Mouse (Mus musculus): ENCODE measurements around the gene Pmp22.

DNA sequence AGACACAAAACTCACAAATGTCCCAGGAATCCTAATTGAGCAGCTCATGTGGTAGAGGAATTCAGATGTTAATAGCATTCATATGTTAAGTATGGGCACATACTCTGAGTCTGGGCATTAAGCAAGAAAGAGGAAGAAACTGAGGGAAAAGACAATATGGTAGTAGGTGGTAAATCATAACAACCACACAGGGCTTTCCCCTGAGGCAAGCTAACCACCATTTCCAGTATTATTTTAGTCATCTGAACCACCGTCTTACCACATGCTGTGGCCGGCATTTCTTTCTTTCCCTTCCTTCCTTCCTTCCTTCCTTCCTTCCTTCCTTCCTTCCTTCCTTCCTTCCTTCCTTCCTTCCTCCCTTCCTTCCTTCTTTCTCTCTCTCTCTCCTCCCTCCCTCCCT, 6.5 kb upstream of the Pmp22 start:
- no peak for TF ChIP-seq CTCF (IDR thresholded peaks at IDR 0.05 in 2 of 3, conservative IDR thresholded peaks at IDR 0.05 in 1 of 3; ENCODE audit: control insufficient read depth in 1 of 3, insufficient read depth in 1 of 3, low read depth in 2 of 3, low read length in 3 of 3, poor library complexity in 1 of 3, severe bottlenecking in 1 of 3)
- no peak for TF ChIP-seq GABPA (IDR thresholded peaks at IDR 0.05; ENCODE audit: low read depth, low read length)
- no peak for TF ChIP-seq MEF2A (IDR thresholded peaks at IDR 0.05; ENCODE audit: extremely low read depth, insufficient replicate concordance, low read depth, low read length, poor library complexity, severe bottlenecking)
- TF ChIP-seq POLR2A (IDR thresholded peaks at IDR 0.05; ENCODE audit: control insufficient read depth in 1 of 2, insufficient read depth in 1 of 2, low read depth in 1 of 2, low read length in 2 of 2, poor library complexity in 1 of 2): no peak
- no peak for TF ChIP-seq ZMIZ1 (IDR thresholded peaks at IDR 0.05; ENCODE audit: low read depth, low read length)
- TF ChIP-seq MAX (IDR thresholded peaks at IDR 0.05; ENCODE audit: low read length): no peak
- TF ChIP-seq HCFC1 (IDR thresholded peaks at IDR 0.05; ENCODE audit: low read depth, low read length): no peak
- no peak for TF ChIP-seq BHLHE40 (IDR thresholded peaks at IDR 0.05; ENCODE audit: borderline replicate concordance, low read depth, low read length)
- TF ChIP-seq EP300 (IDR thresholded peaks at IDR 0.05; ENCODE audit: low read depth in 1 of 2, low read length in 2 of 2): no peak
- no peak for TF ChIP-seq KAT2A (conservative IDR thresholded peaks at IDR 0.05; ENCODE audit: low read depth, low read length)
- no peak for TF ChIP-seq USF1 (IDR thresholded peaks at IDR 0.05; ENCODE audit: low read depth, low read length)
- TF ChIP-seq CHD1 (IDR thresholded peaks at IDR 0.05; ENCODE audit: low read depth, low read length): no peak
- no peak for TF ChIP-seq ELF1 (IDR thresholded peaks at IDR 0.05; ENCODE audit: low read depth, low read length)
- no peak for TF ChIP-seq SMC3 (IDR thresholded peaks at IDR 0.05; ENCODE audit: low read depth, low read length)
